Mouse (Mus musculus): ENCODE measurements around the gene Galnt17. TPM values are rescaled to one million over a fixed set of nuclear protein-coding genes. Genes with fewer than 3 reads are reported as not detected.
A peak's percentile ranks its signal among the peaks of the same experiment; 100 is the strongest.

The Galnt17 gene
- total RNA-seq, 2 experiments from 2014 or later, result 3.4 to 3.6 TPM

GRCm38 (mm10) chr5:131065174-131065573 lies 243.1 kb downstream of the Galnt17 start:
- no peak for DNase-seq (ENCODE audit: low spot score)
- intact Hi-C loops (cut with DNase I), result no loop called here

GRCm38 (mm10) chr5:131048505-131048904 lies 259.8 kb downstream of the Galnt17 start:
- intact Hi-C loops (cut with DNase I), result no loop called here
- no peak for DNase-seq (ENCODE audit: low spot score)

- intact Hi-C loops (cut with DNase I), result loop anchor here (5.0 kb wide), 1 partner anchor 384 kb away; no protein-coding TSS in a partner anchor
- no peak for DNase-seq (ENCODE audit: low spot score)
Observed at GRCm38 (mm10) chr5:131043130-131043529, 265.2 kb downstream of the Galnt17 start.

- intact Hi-C loops (cut with DNase I), result loop anchor here (5.0 kb wide), 1 partner anchor 387 kb away; no protein-coding TSS in a partner anchor
- DNase-seq (ENCODE audit: low spot score), result no peak
Observed at GRCm38 (mm10) chr5:131040441-131040840, 267.9 kb downstream of the Galnt17 start.

- DNase-seq (ENCODE audit: low spot score), result no peak
- intact Hi-C loops (cut with DNase I), result loop anchor here (5.0 kb wide), 1 partner anchor 388 kb away; no protein-coding TSS in a partner anchor
Observed at GRCm38 (mm10) chr5:131039611-131040313, 268.5 kb downstream of the Galnt17 start.

- intact Hi-C loops (cut with DNase I), result no loop called here
- no peak for DNase-seq (ENCODE audit: low spot score)
Observed at GRCm38 (mm10) chr5:131024506-131024905, 283.8 kb downstream of the Galnt17 start.

GRCm38 (mm10) chr5:131022396-131022993 lies 285.8 kb downstream of the Galnt17 start:
- no peak for DNase-seq (ENCODE audit: low spot score)
- intact Hi-C loops (cut with DNase I), result no loop called here

GRCm38 (mm10) chr5:131020936-131021335 lies 287.4 kb downstream of the Galnt17 start:
- no peak for DNase-seq (ENCODE audit: low spot score)
- intact Hi-C loops (cut with DNase I), result no loop called here

- no peak for DNase-seq (ENCODE audit: low spot score)
- intact Hi-C loops (cut with DNase I), result no loop called here
Observed at GRCm38 (mm10) chr5:131019346-131019965, 288.8 kb downstream of the Galnt17 start.

- no peak for DNase-seq (ENCODE audit: low spot score)
- intact Hi-C loops (cut with DNase I), result no loop called here
Observed at GRCm38 (mm10) chr5:131016066-131016465, 292.2 kb downstream of the Galnt17 start.

- intact Hi-C loops (cut with DNase I), result no loop called here
Observed at GRCm38 (mm10) chr5:131015341-131015740, 293.0 kb downstream of the Galnt17 start.

GRCm38 (mm10) chr5:131013816-131014215 lies 294.5 kb downstream of the Galnt17 start:
- intact Hi-C loops (cut with DNase I), result no loop called here
- DNase-seq (ENCODE audit: low spot score), result no peak

More at GRCm38 (mm10) chr5:131015341-131015740, 293.0 kb downstream of the Galnt17 start:
- no peak for DNase-seq (ENCODE audit: low spot score)

- no peak for DNase-seq (ENCODE audit: low spot score)
- intact Hi-C loops (cut with DNase I), result no loop called here
Observed at GRCm38 (mm10) chr5:131013101-131013500, 295.2 kb downstream of the Galnt17 start.

- DNase-seq (ENCODE audit: low spot score), result no peak
- intact Hi-C loops (cut with DNase I), result loop anchor here (5.0 kb wide), 1 partner anchor 418 kb away; no protein-coding TSS in a partner anchor
Observed at GRCm38 (mm10) chr5:131009510-131009909, 298.8 kb downstream of the Galnt17 start.

GRCm38 (mm10) chr5:131008507-131008906 lies 299.8 kb downstream of the Galnt17 start:
- peak; percentile 23 for DNase-seq (ENCODE audit: low spot score)
- intact Hi-C loops (cut with DNase I), result loop anchor here (5.0 kb wide), 1 partner anchor 419 kb away; no protein-coding TSS in a partner anchor

GRCm38 (mm10) chr5:131007871-131008505 lies 300.3 kb downstream of the Galnt17 start:
- intact Hi-C loops (cut with DNase I), result loop anchor here (5.0 kb wide), 1 partner anchor 419 kb away; no protein-coding TSS in a partner anchor
- no peak for DNase-seq (ENCODE audit: low spot score)

- no peak for DNase-seq (ENCODE audit: low spot score)
- intact Hi-C loops (cut with DNase I), result loop anchor here (5.0 kb wide), 1 partner anchor 420 kb away; no protein-coding TSS in a partner anchor
Observed at GRCm38 (mm10) chr5:131007198-131007597, 301.1 kb downstream of the Galnt17 start.

- intact Hi-C loops (cut with DNase I), result loop anchor here (5.0 kb wide), 1 partner anchor 421 kb away; no protein-coding TSS in a partner anchor
- no peak for DNase-seq (ENCODE audit: low spot score)
Observed at GRCm38 (mm10) chr5:131006524-131006923, 301.8 kb downstream of the Galnt17 start.

- DNase-seq (ENCODE audit: low spot score), result no peak
- intact Hi-C loops (cut with DNase I), result no loop called here
Observed at GRCm38 (mm10) chr5:131000572-131000971, 307.7 kb downstream of the Galnt17 start.

- intact Hi-C loops (cut with DNase I), result no loop called here
- no peak for DNase-seq (ENCODE audit: low spot score)
Observed at GRCm38 (mm10) chr5:130979321-130979720, 329.0 kb downstream of the Galnt17 start.
